11 mouse cellular contexts compared by ENCODE assay signal in genomic region chr10:21023142-21023734, GRCm38 (mm10).
DNase-seq lines count a peak whose midpoint lies in the region; ATAC-seq and TF ChIP-seq lines count a peak whose summit lies in the region.
"Had no signal": no experiment of that assay in that cellular context is flagged by ENCODE, and none has a peak within 500 bp of the region (broad histone marks: within the 10 kb centered on the region; RNA-seq: fewer than 3 reads in every experiment).

No protein-coding gene starts in this region.

- H3K9ac ChIP-seq in intestine, embryonic 15.5 days: no peak overlapping the region
- no peak overlapping the region for H3K9ac ChIP-seq in intestine, postnatal 0 days (ENCODE audit: low read depth, low read length)
- no peak overlapping the region for H3K9ac ChIP-seq in heart, adult 2 months (ENCODE audit: low read depth, low read length)

- TF ChIP-seq POLR2A in heart, adult 2 months (IDR thresholded peaks at IDR 0.05; ENCODE audit: insufficient read depth, low read depth, low read length): no peak

- no peaks in the 10 kb centered on the region for H3K36me3 ChIP-seq in intestine, embryonic 15.5 days
- H3K36me3 ChIP-seq in intestine, postnatal 0 days (ENCODE audit: control insufficient read depth, insufficient read depth): no peaks in the 10 kb centered on the region
- H3K36me3 ChIP-seq in heart, adult 2 months (ENCODE audit: control insufficient read depth, insufficient read depth, low read length): no peaks in the 10 kb centered on the region

- TF ChIP-seq CTCF in intestine, postnatal 0 days (IDR thresholded peaks at IDR 0.05; ENCODE audit: low read depth): no peak
- no peak for TF ChIP-seq CTCF in heart, adult 2 months (IDR thresholded peaks at IDR 0.05)

- intact Hi-C loops in heart, adult 2 months (cut with DNase I): no loop called here

- peaks cover 4% of the 10 kb centered on the region; the same call in 1 of the 2 replicates for H3K4me1 ChIP-seq in intestine, embryonic 15.5 days (replicated peaks)
- no peaks in the 10 kb centered on the region for H3K4me1 ChIP-seq in intestine, postnatal 0 days (replicated peaks; ENCODE audit: control insufficient read depth, insufficient read depth, low read length)
- H3K4me1 ChIP-seq in heart, adult 2 months (ENCODE audit: control insufficient read depth, insufficient read depth, low read length): no peaks in the 10 kb centered on the region

- no peaks in the 10 kb centered on the region for H3K79me2 ChIP-seq in heart, adult 2 months (replicated peaks; ENCODE audit: control insufficient read depth, insufficient read depth, low read length)

- H3K27me3 ChIP-seq in intestine, embryonic 15.5 days (replicated peaks): no peaks in the 10 kb centered on the region
- H3K27me3 ChIP-seq in intestine, postnatal 0 days (replicated peaks; ENCODE audit: control insufficient read depth, insufficient read depth, low read length): no peaks in the 10 kb centered on the region
- H3K27me3 ChIP-seq in heart, adult 2 months (ENCODE audit: control insufficient read depth, insufficient read depth, low read length): no peaks in the 10 kb centered on the region

- no peak for TF ChIP-seq EP300 in heart, adult 2 months (IDR thresholded peaks at IDR 0.05; ENCODE audit: insufficient read depth, low read depth, low read length)

- no peak overlapping the region for H3K27ac ChIP-seq in intestine, embryonic 15.5 days
- H3K27ac ChIP-seq in intestine, postnatal 0 days (ENCODE audit: low read depth, low read length): no peak overlapping the region
- H3K27ac ChIP-seq in heart, adult 2 months: no peak overlapping the region

- no peak overlapping the region for H3K4me3 ChIP-seq in intestine, embryonic 15.5 days (replicated peaks)
- H3K4me3 ChIP-seq in intestine, postnatal 0 days (ENCODE audit: low read depth, low read length): no peak overlapping the region
- H3K4me3 ChIP-seq in heart, adult 2 months: no peak overlapping the region

- H3K4me2 ChIP-seq in intestine, embryonic 15.5 days (replicated peaks): no peak overlapping the region
- H3K4me2 ChIP-seq in intestine, postnatal 0 days (replicated peaks; ENCODE audit: low read depth): no peak overlapping the region

- DNase-seq in adrenal gland, adult 2 months: peak; percentile 6
- no peak for DNase-seq in adrenal gland, postnatal 14 days
- DNase-seq in cerebellum, postnatal 10 days: peak; percentile 33 to 44
- no peak for DNase-seq in heart, adult 2 months
- DNase-seq: B cell, adult 2 months; kidney, adult 2 months; lung, adult 18-20 months had no signal

- peak; percentile 34; the same call in 1 of the 2 replicates for ATAC-seq in intestine, embryonic 15.5 days
- ATAC-seq in intestine, postnatal 0 days: no peak
- ATAC-seq in megakaryocyte progenitor cell, adult 5-6 weeks (replicated peaks; ENCODE audit: poor library complexity): peak; percentile 56
- no peak for ATAC-seq in inflammation-experienced regulatory T-cells, adult 6 months

- 78% methylated on average over 7 of the region's 7 CpGs for WGBS in intestine, embryonic 15.5 days
- 55% methylated on average over 7 of the region's 7 CpGs for WGBS in intestine, postnatal 0 days
- 55% methylated on average over 7 of the region's 7 CpGs for WGBS in heart, adult 2 months

- no peaks in the 10 kb centered on the region for H3K9me3 ChIP-seq in intestine, embryonic 15.5 days
- H3K9me3 ChIP-seq in intestine, postnatal 0 days (ENCODE audit: control insufficient read depth): no peaks in the 10 kb centered on the region

Comparison
In these comparisons a context has a peak if more than half of its experiments do, and no peak if none do; other contexts are left out.
1. DNase-seq: peak in adrenal gland, adult 2 months (single experiment) and cerebellum, postnatal 10 days (2 of 2); none in adrenal gland, postnatal 14 days (single experiment) and heart, adult 2 months (0 of 2).
2. ATAC-seq: peak in intestine, embryonic 15.5 days (single experiment) and megakaryocyte progenitor cell, adult 5-6 weeks (single experiment); none in intestine, postnatal 0 days (single experiment) and inflammation-experienced regulatory T-cells, adult 6 months (single experiment).